Mouse (Mus musculus): ENCODE measurements at regions not wholly inside any gene's neighbourhood (a gene's known extent, or its start where the extent isn't known, plus 50 kb on each side); places are given as distances from the start of the nearest gene placed in this dataset.
A peak's percentile ranks its signal among the peaks of the same experiment; 100 is the strongest.
"Not testable (repeated sequence)": the region's sequence is repeated elsewhere in the genome, so short reads cannot be mapped to it uniquely, and the experiment has no call there.

DNA sequence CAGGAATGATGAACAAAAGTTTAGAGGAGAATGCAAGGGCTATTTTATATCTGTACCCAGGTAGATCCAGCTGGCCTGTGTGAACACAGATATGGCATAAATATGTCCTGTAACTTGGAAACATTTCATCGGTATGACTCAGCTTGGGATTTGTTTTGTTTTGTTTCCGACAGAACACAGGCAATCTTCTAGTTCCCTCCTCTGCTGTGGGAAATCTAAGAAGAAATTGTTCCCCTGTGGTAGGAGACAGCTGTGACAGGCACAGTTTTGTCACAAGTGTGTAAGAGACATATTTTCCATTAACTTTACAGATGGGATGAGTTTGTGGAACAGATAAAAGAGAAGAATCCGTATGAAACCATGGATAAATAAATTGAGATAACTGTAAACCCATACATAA lies 687.0 kb downstream of the Tpm3-rs7 start:
- peak in 1 of 2 experiments; percentile 8 for DNase-seq (ENCODE audit: low spot score in 2 of 2)

DNA sequence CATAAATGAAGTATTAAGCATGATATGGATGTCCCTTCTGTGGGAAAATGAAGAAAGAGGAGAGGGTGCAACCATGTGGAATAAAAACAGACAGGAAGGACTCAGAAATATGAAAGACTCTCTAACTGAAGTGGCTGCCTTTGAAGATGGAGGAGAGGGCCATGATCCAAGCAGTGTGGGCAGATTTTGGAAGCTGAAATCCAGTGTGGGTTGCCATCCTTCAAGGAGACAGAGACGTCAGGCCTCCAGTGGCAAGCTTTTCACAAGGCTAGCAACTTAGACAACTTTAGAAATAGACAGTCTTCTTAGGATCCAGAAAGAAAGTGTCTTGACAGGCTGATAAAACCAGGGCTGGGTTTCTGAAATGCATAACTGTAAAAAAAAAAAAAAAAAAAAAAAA lies 688.0 kb downstream of the Tpm3-rs7 start:
- DNase-seq (ENCODE audit: low spot score in 2 of 2): peak; percentile 11 to 63

DNA sequence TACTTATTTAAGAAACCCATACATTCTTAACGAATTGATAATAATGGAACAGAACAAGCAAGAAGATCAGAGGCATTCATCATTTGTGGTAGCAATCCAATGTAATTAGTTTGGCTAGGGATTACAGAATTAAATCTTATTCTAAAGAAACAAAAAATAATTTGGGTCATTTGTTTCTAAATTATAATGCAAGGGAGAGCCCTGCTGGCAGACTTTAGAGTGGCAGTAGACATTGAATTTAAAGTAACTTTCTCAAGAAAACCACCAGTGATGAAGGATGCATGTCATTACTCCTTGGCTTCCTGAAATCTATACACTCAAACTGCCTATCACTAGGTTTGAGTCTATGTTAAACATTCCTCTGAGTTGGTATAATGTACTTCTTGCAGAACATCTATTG lies 722.7 kb downstream of the Tpm3-rs7 start:
- DNase-seq (ENCODE audit: low spot score in 2 of 2): no peak

DNA sequence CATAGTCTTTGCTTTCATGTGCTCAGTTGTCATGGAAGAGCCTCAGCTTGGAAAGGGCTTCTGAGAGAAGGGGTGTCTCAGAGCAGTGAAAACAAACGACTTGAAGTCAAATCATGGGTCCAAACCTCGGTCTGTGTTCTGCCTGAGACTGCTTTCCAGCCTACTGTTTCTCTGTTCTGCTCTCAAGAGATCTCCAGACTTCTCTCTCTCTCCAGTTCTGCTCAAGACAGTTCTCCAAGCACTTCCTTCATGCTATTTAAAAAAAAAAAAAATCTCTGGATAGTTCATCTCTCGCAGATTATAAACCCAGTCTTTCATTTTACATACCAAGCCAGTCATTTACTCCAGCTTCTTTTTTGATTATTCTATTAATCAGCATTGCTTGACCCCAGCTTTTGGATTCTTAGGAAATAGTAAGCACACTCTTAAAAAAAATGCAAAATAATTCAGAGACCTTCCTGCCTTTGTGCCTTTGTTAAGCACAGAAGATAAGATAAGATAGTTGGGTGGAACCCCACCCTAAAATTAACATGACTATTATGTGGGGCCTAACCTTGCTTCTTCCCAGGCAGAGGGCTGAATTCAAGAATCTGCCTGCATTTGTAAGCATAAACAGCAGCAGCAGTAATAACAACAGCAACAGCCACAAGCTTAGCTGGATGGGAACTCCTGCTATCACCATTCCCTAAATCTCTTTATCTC lies 724.4 kb downstream of the Tpm3-rs7 start:
- no peak for DNase-seq (ENCODE audit: low spot score in 2 of 2)

DNA sequence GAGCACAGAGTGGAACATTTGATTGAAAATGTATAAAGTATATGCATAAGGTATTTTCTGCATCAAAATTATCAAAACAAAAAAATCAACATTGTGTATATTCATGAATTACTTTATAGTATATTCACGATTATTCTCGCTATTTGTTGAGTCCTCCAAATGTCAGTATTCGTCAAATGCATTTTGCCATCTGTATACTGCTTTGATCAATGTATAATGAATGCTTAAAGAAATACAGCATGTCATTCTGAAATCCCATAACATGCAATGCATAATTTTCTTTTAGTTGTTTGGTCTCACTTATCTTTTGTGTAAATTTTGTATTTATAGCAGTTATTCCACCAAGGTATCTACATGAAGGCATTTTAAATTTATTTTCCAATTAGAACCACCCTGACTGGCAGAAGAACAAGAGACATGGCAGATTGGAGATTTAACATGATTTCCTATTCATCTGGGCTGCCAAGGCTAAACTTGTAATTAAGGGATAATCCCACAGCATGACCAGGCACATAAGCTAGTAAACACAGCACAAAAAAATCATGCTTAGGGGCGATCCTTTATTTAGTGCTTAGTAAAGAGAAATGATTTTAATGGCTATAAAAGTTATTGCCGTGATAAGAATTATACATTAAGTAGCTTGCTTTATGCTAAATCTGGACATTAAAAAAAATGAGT lies 739.3 kb downstream of the Tpm3-rs7 start:
- DNase-seq (ENCODE audit: low spot score in 2 of 2): no peak

DNA sequence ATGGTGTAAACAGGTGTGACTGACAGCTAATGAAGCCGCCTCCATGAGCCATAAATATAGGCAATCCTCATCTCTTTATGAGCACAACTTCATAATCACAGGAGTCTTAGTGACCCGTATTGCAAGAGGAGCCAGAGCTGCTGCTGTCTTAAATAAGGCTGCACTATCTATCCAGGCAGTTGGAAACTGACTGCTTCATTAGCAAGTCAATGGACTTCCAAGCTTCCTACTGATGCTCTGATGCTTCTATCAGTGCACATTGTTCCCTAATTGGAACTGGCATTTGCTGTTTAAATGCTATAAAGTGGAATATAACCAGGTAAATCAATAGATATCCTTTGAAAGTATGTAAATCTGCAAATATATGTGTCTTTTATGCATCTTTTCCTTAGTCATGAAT lies 746.9 kb downstream of the Tpm3-rs7 start:
- DNase-seq (ENCODE audit: low spot score in 2 of 2): no peak

DNA sequence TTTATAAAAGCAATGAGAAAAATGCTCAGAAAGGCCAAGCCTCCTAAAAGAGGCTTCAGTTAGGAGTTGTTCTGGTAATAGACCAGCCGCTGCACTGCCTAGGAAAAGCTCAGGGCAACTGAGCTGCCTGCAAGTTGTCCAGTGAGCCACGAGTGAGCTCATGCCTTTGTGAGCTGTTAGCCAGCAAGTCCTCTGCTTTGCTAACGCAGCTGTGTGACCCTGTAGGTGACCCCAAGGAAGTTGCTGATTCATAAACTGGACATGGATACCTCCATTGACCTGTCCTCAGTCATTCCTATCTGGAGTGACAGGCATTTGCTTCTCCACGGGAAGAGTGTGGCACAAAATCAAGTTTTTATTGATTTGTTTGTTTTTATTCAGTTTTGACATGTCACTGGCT lies 748.2 kb downstream of the Tpm3-rs7 start:
- DNase-seq (ENCODE audit: low spot score in 2 of 2): no peak

DNA sequence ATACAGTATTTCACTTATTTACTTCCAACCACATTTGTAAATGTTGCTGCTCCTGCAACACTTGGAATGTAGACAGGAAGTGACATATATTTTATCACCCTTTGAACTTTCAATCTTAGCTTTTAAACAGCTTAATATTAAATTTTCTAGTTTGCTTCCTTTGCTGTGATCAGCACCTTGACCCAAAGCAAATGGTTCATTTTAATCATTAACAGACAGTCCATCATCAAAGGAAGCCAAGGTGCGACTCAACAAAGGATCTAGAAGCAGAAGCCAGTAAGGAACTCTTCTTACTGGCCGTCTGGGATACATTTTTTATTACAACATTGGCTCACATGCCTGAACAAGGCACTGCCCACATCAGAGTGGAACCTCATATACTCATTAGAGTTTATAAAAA lies 758.8 kb downstream of the Tpm3-rs7 start:
- no peak for DNase-seq (ENCODE audit: low spot score in 2 of 2)

DNA sequence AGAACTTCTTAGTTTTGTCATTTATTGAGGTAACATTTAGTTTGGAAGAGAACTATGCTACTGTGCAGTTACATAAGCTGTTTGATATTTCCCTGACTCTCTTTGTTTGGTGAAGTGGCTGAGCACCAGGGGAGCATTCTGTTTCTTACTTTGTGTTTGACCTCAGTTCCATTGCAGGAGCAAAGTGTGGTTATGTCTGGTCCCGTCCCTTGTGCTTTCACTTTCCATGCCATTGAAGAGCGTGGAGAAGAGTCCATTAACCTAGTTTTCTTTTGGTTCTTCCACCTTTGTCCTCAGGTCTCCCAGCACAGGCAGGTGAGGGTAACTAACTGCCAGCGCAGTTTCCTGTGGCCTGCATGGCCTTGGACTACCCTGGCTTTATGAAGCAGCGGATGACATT lies 759.6 kb downstream of the Tpm3-rs7 start:
- DNase-seq (ENCODE audit: low spot score in 2 of 2): no peak

DNA sequence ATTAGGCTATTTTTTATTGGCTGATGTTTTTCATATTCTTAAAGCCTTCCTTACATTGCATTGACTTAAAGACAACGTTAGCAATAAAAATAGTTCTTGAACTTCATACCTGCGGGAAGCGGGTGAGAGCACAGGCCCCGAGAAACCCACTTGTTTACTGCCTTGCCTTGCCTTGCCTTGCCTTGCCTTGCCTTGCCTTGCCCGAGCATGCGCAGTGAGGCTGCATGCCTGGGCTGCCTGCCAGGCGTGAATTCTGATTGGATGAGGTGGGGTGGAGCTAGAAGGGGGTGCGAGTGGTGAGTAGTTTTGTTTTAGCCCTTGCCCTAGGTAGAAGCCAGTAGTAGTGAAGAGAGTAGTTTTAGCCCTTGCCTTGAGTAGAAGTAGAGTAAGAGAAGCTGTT lies 792.4 kb downstream of the Tpm3-rs7 start:
- no peak for DNase-seq (ENCODE audit: low spot score in 2 of 2)

DNA sequence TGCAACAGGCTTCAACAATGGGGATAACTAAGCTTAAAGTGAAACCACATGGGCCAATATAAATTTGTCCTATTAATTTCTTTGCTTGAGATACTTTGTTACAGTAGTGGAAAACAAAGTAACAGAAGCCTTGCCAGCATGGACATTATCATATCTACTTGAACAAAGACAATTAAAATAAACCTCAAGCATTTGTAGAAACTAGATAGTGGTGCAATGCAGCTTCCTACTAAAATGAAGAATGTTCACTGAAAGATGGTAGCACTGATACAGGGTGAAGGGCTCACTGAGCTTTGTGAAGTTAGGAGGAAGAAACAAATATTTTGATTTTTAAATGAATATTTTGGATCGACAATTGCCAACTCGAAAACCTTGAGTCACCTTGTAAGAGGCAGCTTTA lies 814.1 kb downstream of the Tpm3-rs7 start:
- no peak for DNase-seq (ENCODE audit: low spot score in 2 of 2)

DNA sequence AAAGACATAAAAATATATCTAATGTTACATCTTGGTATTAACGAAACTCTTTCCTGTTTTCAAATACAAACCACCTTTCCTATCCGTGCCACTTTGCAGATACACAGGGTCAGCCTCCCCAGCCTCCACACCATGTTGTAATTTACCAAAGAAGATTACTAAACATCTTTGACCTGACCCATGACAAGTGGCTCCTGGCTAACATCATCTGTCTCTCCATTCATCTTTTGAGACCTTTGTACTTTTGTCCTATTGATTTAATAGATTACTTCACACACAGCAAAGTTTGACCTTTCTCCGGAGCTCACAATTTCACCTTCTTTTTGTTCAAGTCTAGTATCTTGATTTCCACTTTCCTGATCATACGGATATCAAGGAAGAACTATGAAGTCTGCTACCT lies 851.6 kb downstream of the Tpm3-rs7 start:
- no peak for DNase-seq (ENCODE audit: low spot score in 2 of 2)

DNA sequence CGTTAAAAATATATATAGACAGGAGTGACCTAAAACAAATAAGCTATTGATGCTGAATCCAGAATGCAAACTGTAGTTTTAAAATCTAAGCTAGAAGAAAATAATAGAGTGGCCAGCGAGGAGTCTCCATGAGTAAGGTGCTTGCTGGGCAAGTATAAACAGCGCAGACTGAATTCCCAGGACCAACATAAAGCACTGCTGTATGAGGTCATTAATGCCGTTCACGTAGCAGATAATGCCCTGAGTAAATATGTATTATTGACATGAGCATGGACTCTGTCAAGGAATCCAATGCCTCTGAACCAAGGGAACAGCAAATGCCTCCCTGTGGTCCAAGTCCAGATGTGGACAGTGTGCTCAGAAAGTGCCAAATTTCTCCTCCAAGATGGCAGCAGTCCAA lies 876.4 kb upstream of the Gpc5 start:
- DNase-seq (ENCODE audit: low spot score in 2 of 2): no peak

DNA sequence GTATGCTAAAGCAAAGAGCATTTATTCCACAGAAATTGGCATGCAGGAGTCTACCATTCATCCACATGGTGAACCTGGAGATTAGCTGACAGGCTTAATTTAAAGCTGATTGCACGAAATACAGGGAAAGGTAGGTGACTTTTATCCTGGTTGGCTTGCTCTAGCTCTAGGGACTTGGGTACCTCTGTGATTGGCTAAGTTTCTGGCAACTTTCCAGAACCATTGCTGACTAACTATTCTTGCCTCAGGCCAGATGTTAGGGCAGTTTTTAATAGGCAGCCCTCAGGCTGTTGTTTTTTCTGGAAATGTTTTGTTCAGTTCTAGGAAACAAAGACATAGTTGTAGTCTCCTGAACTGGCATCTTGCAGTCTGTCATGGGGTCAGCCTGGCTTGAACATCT lies 871.1 kb upstream of the Gpc5 start:
- DNase-seq (ENCODE audit: low spot score in 2 of 2): no peak

DNA sequence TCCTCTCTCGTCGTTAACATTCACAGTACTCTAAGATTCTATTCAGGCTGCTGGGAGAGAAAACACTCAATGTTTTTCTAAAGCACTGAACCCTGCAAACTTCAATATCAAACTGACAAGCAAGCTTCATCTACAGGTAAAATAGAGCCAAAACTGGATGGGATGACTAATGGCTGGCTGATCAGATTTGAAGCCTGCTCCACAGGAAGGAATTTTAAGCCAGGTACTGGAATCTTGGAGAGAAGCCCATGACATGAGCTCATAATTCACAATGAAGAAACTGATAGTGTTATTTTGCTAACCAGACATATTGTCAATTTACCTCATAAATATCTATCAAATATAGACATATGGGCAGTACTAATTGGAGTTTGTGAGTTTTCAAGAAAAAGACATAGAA lies 861.3 kb upstream of the Gpc5 start:
- DNase-seq (ENCODE audit: low spot score in 2 of 2): no peak

DNA sequence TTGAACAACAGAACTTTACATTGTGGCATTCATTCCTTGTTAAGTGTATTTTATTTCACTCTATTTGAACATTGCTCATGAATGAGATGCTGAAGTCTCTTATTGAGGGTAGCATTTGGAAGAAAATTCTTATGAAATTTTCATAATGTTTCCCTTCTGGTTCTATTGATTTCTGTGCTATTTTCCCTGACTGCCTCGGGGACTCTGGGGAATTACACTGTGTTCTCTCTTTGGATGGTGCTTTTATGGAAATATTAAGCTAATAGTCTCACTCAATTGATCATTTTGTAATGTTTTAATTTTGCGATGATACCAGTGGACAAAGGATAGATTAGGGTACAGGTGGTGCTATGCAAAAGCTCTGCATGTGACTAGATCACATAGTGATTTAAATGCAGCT lies 837.0 kb upstream of the Gpc5 start:
- DNase-seq (ENCODE audit: low spot score in 2 of 2): no peak

DNA sequence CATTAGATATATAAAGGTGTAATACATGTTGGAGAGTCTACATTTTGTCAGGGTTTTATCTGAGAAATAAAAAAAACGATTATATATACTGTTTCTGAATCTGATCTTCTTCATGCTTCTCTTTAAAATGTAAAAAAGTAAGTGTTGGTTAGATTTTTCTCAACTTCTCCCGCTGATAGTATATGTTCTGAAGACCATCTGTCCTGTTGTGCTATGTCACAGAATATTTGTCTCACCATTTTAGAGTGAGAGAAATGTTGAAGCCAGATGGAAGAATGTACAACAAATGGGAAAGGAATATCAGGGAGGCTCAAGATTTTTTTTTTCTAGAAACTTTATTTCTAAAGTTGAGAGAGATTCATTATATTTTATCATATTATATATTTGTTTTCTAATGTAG lies 830.4 kb upstream of the Gpc5 start:
- no peak for DNase-seq (ENCODE audit: low spot score in 2 of 2)

DNA sequence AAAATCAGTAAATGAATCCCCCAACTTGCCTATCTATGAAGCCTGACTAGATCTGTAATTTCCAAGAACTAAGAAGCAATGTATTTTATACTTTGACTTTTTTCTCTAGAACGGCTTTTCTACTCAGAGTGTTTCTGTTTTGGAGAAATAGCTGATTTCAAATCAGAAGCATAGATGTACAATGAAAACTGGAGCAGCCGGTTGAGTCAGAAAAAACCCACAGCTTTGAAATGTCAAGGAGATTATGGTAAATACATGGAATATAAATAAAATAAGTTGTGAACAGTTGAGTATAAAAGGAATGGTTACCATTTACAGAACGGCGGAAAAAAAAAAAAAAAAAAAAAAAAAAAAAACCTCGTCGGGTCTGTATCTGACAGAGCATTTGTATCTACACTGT lies 791.4 kb upstream of the Gpc5 start:
- DNase-seq (ENCODE audit: low spot score in 2 of 2): no peak

DNA sequence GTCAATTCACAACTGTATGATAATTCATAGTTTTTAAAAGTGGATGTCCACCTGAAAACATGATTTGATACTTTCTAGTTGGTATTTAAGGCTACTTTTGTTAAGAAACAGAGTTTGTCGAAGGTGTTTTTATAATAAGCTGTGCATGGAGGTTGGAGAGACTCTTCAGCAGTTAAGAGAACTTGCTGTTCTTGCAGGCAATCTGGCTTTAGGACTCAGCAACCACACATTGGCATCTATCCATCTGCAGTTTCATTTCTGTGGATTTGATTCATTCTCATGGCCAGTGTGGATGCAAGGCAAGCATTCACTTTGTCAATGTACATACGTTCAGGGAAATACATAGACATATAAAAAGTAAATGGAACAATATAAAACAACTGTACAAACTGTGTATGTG lies 784.5 kb upstream of the Gpc5 start:
- no peak for DNase-seq (ENCODE audit: low spot score in 2 of 2)

DNA sequence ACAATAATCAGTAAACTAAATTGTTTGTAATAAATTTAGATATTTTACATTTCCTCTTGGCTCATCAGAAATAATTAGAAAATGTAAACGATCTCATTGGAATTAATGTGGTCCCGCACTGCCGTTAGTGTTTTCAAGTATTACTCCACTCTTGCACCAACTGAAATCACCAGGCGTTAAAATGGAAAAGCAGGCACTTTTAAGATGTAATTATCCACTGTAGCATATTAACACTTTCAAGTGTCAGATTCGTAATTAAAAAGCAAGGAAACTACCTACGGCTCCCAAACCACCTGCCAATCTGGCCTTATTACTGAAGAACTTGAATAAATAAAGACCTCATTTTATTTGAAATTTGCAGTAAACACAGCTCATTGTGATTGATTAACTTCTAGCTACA lies 759.4 kb upstream of the Gpc5 start:
- DNase-seq (ENCODE audit: low spot score in 2 of 2): no peak

DNA sequence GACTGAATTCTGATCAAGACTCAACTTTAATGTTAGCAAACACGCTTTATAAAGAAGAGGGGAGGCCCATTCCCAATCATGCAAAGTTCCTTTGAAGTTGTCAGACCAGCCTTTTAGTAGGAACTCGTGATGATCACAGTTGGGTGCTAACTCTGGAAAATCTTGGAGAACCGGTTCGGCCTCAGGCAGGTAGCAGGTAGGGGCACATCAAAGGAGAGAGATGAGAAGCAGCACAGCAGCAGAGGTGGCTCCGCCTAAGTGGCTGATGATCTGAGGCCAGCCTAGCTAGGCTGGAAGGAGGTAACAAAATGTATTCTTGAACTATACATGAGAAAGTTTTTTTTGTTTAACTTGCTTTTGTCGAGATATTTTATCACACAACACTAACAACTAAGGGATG lies 742.7 kb upstream of the Gpc5 start:
- DNase-seq (ENCODE audit: low spot score in 2 of 2): no peak

DNA sequence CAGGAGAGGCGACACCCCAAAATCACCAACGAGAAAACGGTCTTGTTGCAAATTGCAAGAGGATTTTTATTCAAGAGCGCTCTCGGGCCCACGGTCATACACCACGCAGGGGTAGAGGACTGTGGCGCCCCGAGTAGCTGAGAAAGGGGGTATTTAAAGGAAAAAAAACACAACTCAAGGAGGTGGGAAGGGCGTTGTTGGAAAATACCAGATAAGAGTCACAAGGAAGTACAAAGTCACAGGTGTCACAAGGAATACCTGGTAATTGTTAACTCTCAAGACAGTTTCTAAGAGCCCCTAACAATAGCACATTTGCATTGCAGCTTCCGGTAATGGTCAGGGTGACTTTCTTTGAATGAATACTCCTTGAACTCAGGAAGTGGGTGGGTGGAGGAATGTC lies 742.2 kb upstream of the Gpc5 start:
- not testable (repeated sequence) for DNase-seq (ENCODE audit: low spot score in 2 of 2)

DNA sequence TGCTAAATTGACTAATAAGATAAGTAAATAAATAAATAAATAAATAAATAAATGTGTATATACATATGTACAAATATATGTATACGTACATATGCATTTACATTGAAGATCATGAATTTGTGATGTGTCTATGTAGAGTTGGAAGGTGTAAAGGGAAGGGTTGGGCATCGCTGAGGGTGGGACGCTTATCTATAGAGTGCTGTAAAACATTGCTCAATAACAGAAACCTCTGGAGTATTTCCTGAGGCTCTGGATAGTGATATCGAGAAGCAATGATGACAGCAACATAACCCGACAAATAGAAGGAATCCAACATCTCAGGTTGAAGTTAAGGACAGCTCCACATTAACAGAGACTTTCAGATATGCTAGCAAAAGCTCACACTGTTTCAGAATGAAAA lies 739.7 kb upstream of the Gpc5 start:
- DNase-seq (ENCODE audit: low spot score in 2 of 2): no peak
